Mouse (Mus musculus) limb, embryonic 12.5 days (tissue): ENCODE results near the gene Ankrd12. TPM values are rescaled to one million over a fixed set of nuclear protein-coding genes. Genes with fewer than 3 reads are reported as not detected.
A peak's percentile ranks its signal among the peaks of the same experiment; 100 is the strongest.

Source experiments
- ATAC-seq: fragments of 200-750 bp; cut with Nextera tagmentation; 2 replicates; pipeline ENCODE4 v1.8.0; 2017; ENCODE audit warnings: low read depth, moderate TSS enrichment; ENCODE audit not compliant: insufficient number of reproducible peaks, insufficient read depth, low FRiP score, low TSS enrichment
- H3K27ac ChIP-seq: fragments of 300-500 bp; sonication (generic); 2 replicates; pipeline ENCODE4 v1.5.1; 2016; ENCODE audit warnings: mild to moderate bottlenecking, moderate library complexity
- H3K27me3 ChIP-seq: fragments of 300-500 bp; sonication (generic); 2 replicates; pipeline ENCODE4 v1.6.1; 2016; ENCODE audit warnings: mild to moderate bottlenecking, moderate library complexity
- H3K36me3 ChIP-seq: fragments of 300-500 bp; sonication (generic); 2 replicates; pipeline ENCODE4 v1.6.1; 2016; ENCODE audit warnings: mild to moderate bottlenecking, moderate library complexity
- H3K4me1 ChIP-seq: fragments of 300-500 bp; sonication (generic); replicated peaks from 2 replicates; pipeline ENCODE4 v1.6.1; 2016
- H3K4me2 ChIP-seq: fragments of 300-500 bp; sonication (generic); 2 replicates; pipeline ENCODE4 v1.6.1; 2016; ENCODE audit warnings: mild to moderate bottlenecking, moderate library complexity
- H3K4me3 ChIP-seq: fragments of 300-500 bp; sonication (generic); replicated peaks from 2 replicates; pipeline ENCODE4 v1.5.1; 2016; ENCODE audit warnings: mild to moderate bottlenecking
- H3K9ac ChIP-seq: fragments of 300-500 bp; sonication (generic); replicated peaks from 2 replicates; pipeline ENCODE4 v1.6.1; 2016; ENCODE audit warnings: mild to moderate bottlenecking, moderate library complexity
- H3K9me3 ChIP-seq: fragments of 300-500 bp; sonication (generic); 2 replicates; pipeline ENCODE4 v1.6.1; 2016; ENCODE audit warnings: mild to moderate bottlenecking, moderate library complexity
- WGBS: fragments of 180-500 bp; shearing (Covaris S2); methylation state at CpG from one replicate; pipeline ENCODE4 v1.1.7; 2016; 5-methylcytosine and 5-hydroxymethylcytosine counted together
- polyA plus RNA-seq: library from polyadenylated mRNA; unstranded; fragments of >200 nt; fragmentation: Nextera tagmentation; extraction: Ambion mirVana; gene quantifications from 2 replicates; pipeline ENCODE4 v1.2.1, GENCODE M21; 2016

Gene Ankrd12
- polyA plus RNA-seq, 1 experiment from 2014 or later = 25.0 TPM

GRCm38 (mm10) chr17:65961606-65962136 lies 115.2 kb downstream of the Ankrd12 start:
- Histone ChIP-seq H3K4me3 (no peak overlapping the region), H3K36me3 (no peaks in the 10 kb centered on the region), H3K4me1 (no peaks in the 10 kb centered on the region), H3K27me3 (no peaks in the 10 kb centered on the region), H3K27ac (no peak overlapping the region), H3K9ac (no peak overlapping the region), H3K4me2 (no peak overlapping the region), H3K9me3 (no peaks in the 10 kb centered on the region)
- no peak for ATAC-seq
- WGBS = 78% methylated on average over 2 of the region's 2 CpGs

- Histone ChIP-seq H3K27ac (no peak overlapping the region), H3K9me3 (no peaks in the 10 kb centered on the region), H3K27me3 (no peaks in the 10 kb centered on the region), H3K36me3 (no peaks in the 10 kb centered on the region), H3K4me1 (no peaks in the 10 kb centered on the region), H3K4me3 (no peak overlapping the region), H3K9ac (no peak overlapping the region), H3K4me2 (no peak overlapping the region)
- WGBS = 62% methylated on average over 3 of the region's 3 CpGs
- no peak for ATAC-seq
Observed at GRCm38 (mm10) chr17:65959011-65959410, 117.9 kb downstream of the Ankrd12 start.

GRCm38 (mm10) chr17:65958366-65958765 lies 118.5 kb downstream of the Ankrd12 start:
- 78% methylated on average over 1 of the region's 1 CpGs for WGBS
- H3K9ac ChIP-seq = no peak overlapping the region
- H3K9me3 ChIP-seq = no peaks in the 10 kb centered on the region
- H3K4me1 ChIP-seq = no peaks in the 10 kb centered on the region
- H3K4me2 ChIP-seq = no peak overlapping the region
- no peak overlapping the region for H3K4me3 ChIP-seq
- no peak overlapping the region for H3K27ac ChIP-seq
- ATAC-seq = no peak
- no peaks in the 10 kb centered on the region for H3K36me3 ChIP-seq
- no peaks in the 10 kb centered on the region for H3K27me3 ChIP-seq

- Histone ChIP-seq H3K27ac (no peak overlapping the region), H3K27me3 (no peaks in the 10 kb centered on the region), H3K4me3 (no peak overlapping the region), H3K9ac (no peak overlapping the region), H3K4me1 (no peaks in the 10 kb centered on the region), H3K4me2 (no peak overlapping the region), H3K9me3 (no peaks in the 10 kb centered on the region), H3K36me3 (no peaks in the 10 kb centered on the region)
- ATAC-seq = no peak
- 87% methylated on average over 8 of the region's 8 CpGs for WGBS
Observed at GRCm38 (mm10) chr17:65957782-65958325, 119.0 kb downstream of the Ankrd12 start.

DNA sequence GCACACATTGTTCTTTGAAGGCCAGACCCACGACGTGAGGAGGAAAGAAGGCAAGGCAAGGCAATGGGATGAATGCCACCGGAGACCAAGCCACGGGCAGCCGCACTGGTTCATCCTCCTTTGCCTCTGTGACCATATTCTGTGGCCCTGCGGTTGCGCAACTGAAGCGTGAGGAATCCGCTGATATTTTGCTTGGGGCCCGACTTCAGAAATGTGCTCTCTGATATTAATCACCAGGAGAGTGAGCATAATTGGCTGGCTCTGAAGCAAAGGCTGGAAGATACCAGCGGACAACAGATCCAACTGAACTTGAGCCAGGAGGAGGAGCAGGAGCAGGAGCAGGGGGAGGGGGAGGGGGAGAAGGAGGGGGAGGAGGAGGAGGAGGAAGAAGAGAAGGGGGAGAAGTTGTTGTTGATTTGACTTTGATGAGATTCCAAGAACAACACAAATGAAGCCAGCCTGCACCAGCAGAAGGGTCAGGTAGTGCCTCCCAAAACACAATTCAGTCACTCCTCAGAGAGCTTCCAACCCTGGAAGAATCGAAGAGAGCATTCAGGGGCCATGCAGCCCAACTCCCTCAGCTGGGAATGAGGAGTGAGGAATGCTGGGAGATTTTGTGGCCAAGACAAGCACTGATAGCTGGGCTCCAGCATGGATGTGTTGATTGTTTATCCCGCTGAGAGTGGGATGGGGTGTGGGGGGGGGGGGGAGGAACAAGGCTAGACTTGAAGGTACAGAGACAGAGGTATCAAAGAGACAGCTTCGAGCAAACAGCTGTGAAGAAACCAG lies 119.7 kb downstream of the Ankrd12 start:
- no peak overlapping the region for H3K4me3 ChIP-seq
- no peak overlapping the region for H3K27ac ChIP-seq
- no peaks in the 10 kb centered on the region for H3K36me3 ChIP-seq
- no peak overlapping the region for H3K9ac ChIP-seq
- ATAC-seq = no peak
- WGBS = 84% methylated on average over 14 of the region's 14 CpGs
- no peaks in the 10 kb centered on the region for H3K9me3 ChIP-seq
- no peak overlapping the region for H3K4me2 ChIP-seq
- no peaks in the 10 kb centered on the region for H3K27me3 ChIP-seq
- no peaks in the 10 kb centered on the region for H3K4me1 ChIP-seq

DNA sequence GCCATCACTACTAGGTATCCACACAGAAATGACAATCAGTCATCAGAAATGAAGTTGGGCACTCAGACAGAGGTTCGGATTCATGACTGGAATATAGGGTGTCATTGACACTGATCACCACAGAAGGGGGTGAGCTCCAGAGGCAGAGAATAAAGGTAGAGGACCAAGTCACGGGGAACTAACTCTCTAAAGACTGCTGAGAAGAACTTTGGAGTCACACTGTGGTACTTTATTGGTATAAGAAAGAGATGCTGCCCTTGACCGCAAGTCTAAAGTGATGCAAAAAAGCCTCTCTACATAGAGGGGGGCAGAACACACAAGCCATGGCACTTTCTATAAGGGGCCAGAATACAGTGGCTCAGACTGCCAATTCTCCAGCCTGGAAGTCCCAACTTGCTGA lies 120.7 kb downstream of the Ankrd12 start:
- H3K4me1 ChIP-seq = no peaks in the 10 kb centered on the region
- H3K27ac ChIP-seq = no peak overlapping the region
- no peak overlapping the region for H3K9ac ChIP-seq
- no peaks in the 10 kb centered on the region for H3K27me3 ChIP-seq
- H3K4me3 ChIP-seq = no peak overlapping the region
- no peak for ATAC-seq
- H3K9me3 ChIP-seq = no peaks in the 10 kb centered on the region
- H3K36me3 ChIP-seq = no peaks in the 10 kb centered on the region
- WGBS = 74% methylated on average over 3 of the region's 3 CpGs
- H3K4me2 ChIP-seq = no peak overlapping the region

- ATAC-seq = no peak
- Histone ChIP-seq H3K9me3 (no peaks in the 10 kb centered on the region), H3K27ac (no peak overlapping the region), H3K9ac (no peak overlapping the region; the same call in 1 of the 2 replicates), H3K36me3 (no peaks in the 10 kb centered on the region), H3K4me2 (no peak overlapping the region), H3K27me3 (no peaks in the 10 kb centered on the region), H3K4me3 (no peak overlapping the region), H3K4me1 (no peaks in the 10 kb centered on the region)
- WGBS = 72% methylated on average over 4 of the region's 4 CpGs
Observed at GRCm38 (mm10) chr17:65953959-65954358, 122.9 kb downstream of the Ankrd12 start.

GRCm38 (mm10) chr17:65952083-65952482 lies 124.8 kb downstream of the Ankrd12 start:
- no peaks in the 10 kb centered on the region for H3K4me1 ChIP-seq
- no peak for ATAC-seq
- H3K36me3 ChIP-seq = peaks cover 15% of the 10 kb centered on the region
- no peaks in the 10 kb centered on the region for H3K9me3 ChIP-seq
- H3K4me2 ChIP-seq = no peak overlapping the region
- H3K27me3 ChIP-seq = no peaks in the 10 kb centered on the region
- WGBS = 82% methylated on average over 5 of the region's 5 CpGs
- H3K9ac ChIP-seq = no peak overlapping the region
- no peak overlapping the region for H3K4me3 ChIP-seq
- H3K27ac ChIP-seq = no peak overlapping the region

DNA sequence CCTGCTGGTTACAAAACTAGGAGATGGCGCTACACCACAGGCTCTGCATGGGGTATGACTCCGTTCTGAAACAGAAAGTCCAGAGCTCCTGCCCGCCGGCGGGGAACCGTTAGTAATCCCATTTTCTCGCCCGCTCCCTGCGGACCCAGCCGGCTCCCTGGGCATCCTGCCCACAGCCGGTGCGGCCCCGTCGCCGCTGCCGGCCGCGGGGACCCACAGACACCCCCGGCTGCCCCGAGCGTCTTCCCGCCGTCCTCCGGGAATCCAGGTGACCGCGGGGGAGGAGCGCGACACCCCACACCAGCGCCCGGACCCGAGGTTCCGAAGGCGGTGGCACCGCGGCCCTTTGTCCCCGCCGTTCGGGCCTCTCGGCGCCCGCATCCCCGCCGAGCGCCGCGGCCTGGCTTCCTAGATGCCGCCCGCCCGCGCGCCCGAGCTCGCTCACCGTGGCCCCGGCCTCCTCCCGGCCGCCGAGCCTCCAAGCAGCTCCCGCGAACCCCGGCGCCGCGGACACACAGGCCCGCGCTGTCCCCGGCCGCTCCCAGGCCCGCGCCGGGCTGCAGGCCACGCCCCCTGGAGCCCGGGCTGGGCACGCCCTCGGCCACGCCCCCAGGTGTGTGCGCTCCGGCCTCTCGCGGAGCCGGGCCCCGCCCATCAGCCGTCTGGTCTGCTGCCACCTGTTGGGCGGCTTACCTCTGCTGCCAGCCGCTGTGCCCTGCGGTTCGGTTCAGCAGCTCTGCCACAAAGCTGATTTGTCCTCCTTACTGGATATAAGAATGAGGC lies 126.1 kb downstream of the Ankrd12 start, which contains the start of gene Twsg1:
Gene Twsg1 (minus strand): TSS at position 605 of the 783 bp plus-strand sequence.
- Histone ChIP-seq H3K36me3 (peaks cover 26% of the 10 kb centered on the region), H3K4me2 (peak within 1 kb of the TSS; percentile 65), H3K4me1 (no peaks in the 10 kb centered on the region), H3K27ac (peak within 1 kb of the TSS; percentile 94), H3K9ac (peak within 1 kb of the TSS; percentile 96), H3K27me3 (no peaks in the 10 kb centered on the region), H3K9me3 (no peaks in the 10 kb centered on the region), H3K4me3 (peak within 1 kb of the TSS; percentile 92)
- peak; percentile 97 for ATAC-seq
- 1% methylated on average over 76 of the region's 87 CpGs for WGBS

GRCm38 (mm10) chr17:65950183-65950582 lies 126.7 kb downstream of the Ankrd12 start:
- 38% methylated on average over 7 of the region's 7 CpGs for WGBS
- 0 out of 2 replicates have a peak, but pooled peaks have one; percentile 7 for ATAC-seq

DNA sequence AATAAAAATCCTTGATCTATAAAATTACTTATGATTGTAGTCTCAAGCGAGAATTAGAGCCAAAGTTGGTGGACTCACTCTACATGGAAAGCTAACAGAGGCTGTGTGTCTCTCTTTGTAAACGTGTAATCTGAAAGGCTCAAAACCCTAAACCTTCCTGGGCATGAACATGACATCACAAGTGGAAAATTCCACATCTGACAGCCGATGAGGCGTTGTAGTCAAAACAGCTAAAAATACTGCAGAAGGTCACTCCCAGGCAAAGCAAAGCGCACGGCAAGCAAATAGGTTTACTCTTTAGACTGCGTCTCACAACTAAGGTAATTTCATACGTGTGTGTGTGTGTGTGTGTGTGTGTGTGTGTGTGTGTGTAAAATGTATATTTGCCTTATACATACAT lies 129.6 kb downstream of the Ankrd12 start:
- Histone ChIP-seq H3K9me3 (no peaks in the 10 kb centered on the region), H3K4me2 (no peak overlapping the region), H3K27me3 (no peaks in the 10 kb centered on the region), H3K4me1 (peaks cover 7% of the 10 kb centered on the region), H3K9ac (no peak overlapping the region), H3K4me3 (no peak overlapping the region), H3K27ac (no peak overlapping the region), H3K36me3 (peaks cover 41% of the 10 kb centered on the region)
- WGBS = 94% methylated on average over 8 of the region's 8 CpGs
- ATAC-seq = no peak

More at GRCm38 (mm10) chr17:65950183-65950582, 126.7 kb downstream of the Ankrd12 start:
- Histone ChIP-seq H3K4me3 (peak overlapping the region; percentile 92), H3K9me3 (no peaks in the 10 kb centered on the region), H3K4me1 (no peaks in the 10 kb centered on the region), H3K9ac (peak overlapping the region; percentile 96), H3K4me2 (peak overlapping the region; percentile 65), H3K27me3 (no peaks in the 10 kb centered on the region), H3K36me3 (peaks cover 32% of the 10 kb centered on the region), H3K27ac (peak overlapping the region; percentile 94)
